Mouse (Mus musculus): ENCODE measurements around the gene Ppp4r4. TPM values are rescaled to one million over a fixed set of nuclear protein-coding genes. Genes with fewer than 3 reads are reported as not detected.

Gene Ppp4r4
- polyA plus RNA-seq, 1 experiment from 2014 or later = 1.7 TPM

GRCm38 (mm10) chr12:103601839-103602238 is 69.8 kb downstream of the Ppp4r4 start:
- no peaks in the 10 kb centered on the region for H3K36me3 ChIP-seq
- no peak overlapping the region for H3K4me3 ChIP-seq
- H3K27ac ChIP-seq = no peak overlapping the region
- no peaks in the 10 kb centered on the region for H3K9me3 ChIP-seq
- WGBS = 74% methylated on average over 3 of the region's 3 CpGs
- no peak for DNase-seq (ENCODE audit: low spot score)
- no peaks in the 10 kb centered on the region for H3K4me1 ChIP-seq (replicated peaks)
- no peaks in the 10 kb centered on the region for H3K27me3 ChIP-seq (ENCODE audit: insufficient read depth, poor library complexity, severe bottlenecking)

GRCm38 (mm10) chr12:103615141-103615540 is 83.1 kb downstream of the Ppp4r4 start:
- no peaks in the 10 kb centered on the region for H3K4me1 ChIP-seq (replicated peaks)
- H3K4me3 ChIP-seq = no peak overlapping the region
- no peaks in the 10 kb centered on the region for H3K9me3 ChIP-seq
- 87% methylated on average over 1 of the region's 1 CpGs for WGBS
- no peak for DNase-seq (ENCODE audit: low spot score)
- 0 out of 2 replicates have a peak, but pooled peaks cover 6% of the 10 kb centered on the region for H3K36me3 ChIP-seq
- H3K27me3 ChIP-seq (ENCODE audit: insufficient read depth, poor library complexity, severe bottlenecking) = no peaks in the 10 kb centered on the region
- no peak overlapping the region for H3K27ac ChIP-seq

GRCm38 (mm10) chr12:103615734-103616133 is 83.7 kb downstream of the Ppp4r4 start:
- no peak overlapping the region for H3K4me3 ChIP-seq
- WGBS = 83% methylated on average over 4 of the region's 4 CpGs
- no peak for DNase-seq (ENCODE audit: low spot score)
- no peaks in the 10 kb centered on the region for H3K9me3 ChIP-seq
- H3K27me3 ChIP-seq (ENCODE audit: insufficient read depth, poor library complexity, severe bottlenecking) = no peaks in the 10 kb centered on the region
- H3K27ac ChIP-seq = no peak overlapping the region
- 0 out of 2 replicates have a peak, but pooled peaks cover 6% of the 10 kb centered on the region for H3K36me3 ChIP-seq
- H3K4me1 ChIP-seq (replicated peaks) = no peaks in the 10 kb centered on the region

- WGBS = 93% methylated on average over 10 of the region's 10 CpGs
- no peaks in the 10 kb centered on the region for H3K9me3 ChIP-seq
- no peak overlapping the region for H3K4me3 ChIP-seq
- H3K36me3 ChIP-seq = 0 out of 2 replicates have a peak, but pooled peaks cover 6% of the 10 kb centered on the region
- H3K4me1 ChIP-seq (replicated peaks) = no peaks in the 10 kb centered on the region
- H3K27ac ChIP-seq = no peak overlapping the region
- DNase-seq (ENCODE audit: low spot score) = no peak
- H3K27me3 ChIP-seq (ENCODE audit: insufficient read depth, poor library complexity, severe bottlenecking) = no peaks in the 10 kb centered on the region
Measured at GRCm38 (mm10) chr12:103616860-103617261, 84.8 kb downstream of the Ppp4r4 start.

- H3K4me1 ChIP-seq (replicated peaks) = no peaks in the 10 kb centered on the region
- no peaks in the 10 kb centered on the region for H3K27me3 ChIP-seq (ENCODE audit: insufficient read depth, poor library complexity, severe bottlenecking)
- H3K9me3 ChIP-seq = no peaks in the 10 kb centered on the region
- WGBS = 71% methylated on average over 3 of the region's 3 CpGs
- H3K27ac ChIP-seq = no peak within 1 kb of the TSS
- H3K36me3 ChIP-seq = no peaks in the 10 kb centered on the region
- no peak within 1 kb of the TSS for H3K4me3 ChIP-seq
- no peak for DNase-seq (ENCODE audit: low spot score)
Measured at GRCm38 (mm10) chr12:103631203-103631612, 99.1 kb downstream of the Ppp4r4 start, which contains the start of gene Serpina10. Gene Serpina10 (minus strand): TSS chr12:103631444.

GRCm38 (mm10) chr12:103634430-103634829 is 102.3 kb downstream of the Ppp4r4 start:
- Histone ChIP-seq H3K4me1 (replicated peaks) (no peaks in the 10 kb centered on the region), H3K9me3 (no peaks in the 10 kb centered on the region), H3K4me3 (no peak overlapping the region), H3K36me3 (no peaks in the 10 kb centered on the region), H3K27ac (no peak overlapping the region), H3K27me3 (ENCODE audit: insufficient read depth, poor library complexity, severe bottlenecking) (no peaks in the 10 kb centered on the region)
- no peak for DNase-seq (ENCODE audit: low spot score)
- 80% methylated on average over 2 of the region's 2 CpGs for WGBS

- Histone ChIP-seq H3K36me3 (no peaks in the 10 kb centered on the region), H3K4me1 (replicated peaks) (no peaks in the 10 kb centered on the region), H3K27ac (no peak overlapping the region), H3K9me3 (no peaks in the 10 kb centered on the region), H3K27me3 (ENCODE audit: insufficient read depth, poor library complexity, severe bottlenecking) (no peaks in the 10 kb centered on the region), H3K4me3 (no peak overlapping the region)
- DNase-seq (ENCODE audit: low spot score) = no peak
- 96% methylated on average over 2 of the region's 2 CpGs for WGBS
Measured at GRCm38 (mm10) chr12:103635846-103636245, 103.8 kb downstream of the Ppp4r4 start.

GRCm38 (mm10) chr12:103643336-103643735 is 111.3 kb downstream of the Ppp4r4 start:
- Histone ChIP-seq H3K4me1 (replicated peaks) (no peaks in the 10 kb centered on the region), H3K27me3 (ENCODE audit: insufficient read depth, poor library complexity, severe bottlenecking) (no peaks in the 10 kb centered on the region), H3K4me3 (no peak overlapping the region), H3K27ac (no peak overlapping the region), H3K9me3 (no peaks in the 10 kb centered on the region), H3K36me3 (no peaks in the 10 kb centered on the region)
- peak; percentile 85 for DNase-seq (ENCODE audit: low spot score)
- WGBS = 0% methylated on average over 2 of the region's 2 CpGs

GRCm38 (mm10) chr12:103643818-103644217 is 111.7 kb downstream of the Ppp4r4 start:
- Histone ChIP-seq H3K4me1 (replicated peaks) (no peaks in the 10 kb centered on the region), H3K9me3 (no peaks in the 10 kb centered on the region), H3K27me3 (ENCODE audit: insufficient read depth, poor library complexity, severe bottlenecking) (no peaks in the 10 kb centered on the region), H3K27ac (no peak overlapping the region), H3K36me3 (no peaks in the 10 kb centered on the region), H3K4me3 (no peak overlapping the region)
- DNase-seq (ENCODE audit: low spot score) = no peak
- WGBS = 87% methylated on average over 3 of the region's 3 CpGs

GRCm38 (mm10) chr12:103644601-103645000 is 112.5 kb downstream of the Ppp4r4 start:
- Histone ChIP-seq H3K27me3 (ENCODE audit: insufficient read depth, poor library complexity, severe bottlenecking) (no peaks in the 10 kb centered on the region), H3K27ac (no peak overlapping the region)

GRCm38 (mm10) chr12:103646314-103646713 is 114.2 kb downstream of the Ppp4r4 start:
- Histone ChIP-seq H3K36me3 (no peaks in the 10 kb centered on the region), H3K27me3 (ENCODE audit: insufficient read depth, poor library complexity, severe bottlenecking) (no peaks in the 10 kb centered on the region), H3K9me3 (no peaks in the 10 kb centered on the region), H3K4me1 (replicated peaks) (no peaks in the 10 kb centered on the region), H3K27ac (no peak overlapping the region), H3K4me3 (no peak overlapping the region)
- WGBS = 79% methylated on average over 2 of the region's 2 CpGs
- DNase-seq (ENCODE audit: low spot score) = no peak

More at GRCm38 (mm10) chr12:103644601-103645000, 112.5 kb downstream of the Ppp4r4 start:
- Histone ChIP-seq H3K4me3 (no peak overlapping the region), H3K36me3 (no peaks in the 10 kb centered on the region), H3K4me1 (replicated peaks) (no peaks in the 10 kb centered on the region), H3K9me3 (no peaks in the 10 kb centered on the region)
- DNase-seq (ENCODE audit: low spot score) = no peak
- 41% methylated on average over 5 of the region's 5 CpGs for WGBS

GRCm38 (mm10) chr12:103653836-103654235 is 121.8 kb downstream of the Ppp4r4 start:
- 98% methylated on average over 2 of the region's 2 CpGs for whole genome bisulfite sequencing
- Histone ChIP-seq H3K4me3 (no peak overlapping the region), H3K36me3 (no peaks in the 10 kb centered on the region), H3K4me1 (replicated peaks) (no peaks in the 10 kb centered on the region), H3K27me3 (ENCODE audit: insufficient read depth, poor library complexity, severe bottlenecking) (no peaks in the 10 kb centered on the region), H3K9me3 (no peaks in the 10 kb centered on the region), H3K27ac (no peak overlapping the region)
- DNase-seq (ENCODE audit: low spot score) = no peak

- no peaks in the 10 kb centered on the region for H3K4me1 ChIP-seq (replicated peaks)
- DNase-seq (ENCODE audit: low spot score) = no peak
- no peaks in the 10 kb centered on the region for H3K36me3 ChIP-seq
- H3K27me3 ChIP-seq (ENCODE audit: insufficient read depth, poor library complexity, severe bottlenecking) = no peaks in the 10 kb centered on the region
- no peaks in the 10 kb centered on the region for H3K9me3 ChIP-seq
- no peak overlapping the region for H3K4me3 ChIP-seq
- H3K27ac ChIP-seq = no peak overlapping the region
- 86% methylated on average over 7 of the region's 7 CpGs for WGBS
Measured at GRCm38 (mm10) chr12:103655123-103656044, 123.3 kb downstream of the Ppp4r4 start.

Measured in hindbrain, embryonic 10.5 days (tissue).